Mouse (Mus musculus): ENCODE data around the gene Dpep1. TPM values are rescaled to one million over a fixed set of nuclear protein-coding genes. Genes with fewer than 3 reads are reported as not detected.

Dpep1 gene
- polyA plus RNA-seq, 1 experiment from 2014 or later, result 7.5 TPM

GRCm38 (mm10) chr8:123199864-123200263, 13.8 kb downstream of the Dpep1 start:
- no peak for ATAC-seq
- H3K4me2 ChIP-seq (ENCODE audit: low read depth, low read length), result no peak overlapping the region
- no peak overlapping the region for H3K9ac ChIP-seq (ENCODE audit: low read depth, low read length)
- H3K4me1 ChIP-seq (ENCODE audit: control insufficient read depth, insufficient read depth, low read length), result 0 out of 2 replicates have a peak, but pooled peaks cover 3% of the 10 kb centered on the region
- no peaks in the 10 kb centered on the region for H3K36me3 ChIP-seq (ENCODE audit: control insufficient read depth, insufficient read depth, low read length)
- no peaks in the 10 kb centered on the region for H3K27me3 ChIP-seq (replicated peaks; ENCODE audit: control insufficient read depth, insufficient read depth, low read length)
- no peak overlapping the region for H3K4me3 ChIP-seq (ENCODE audit: low read length)
- no peaks in the 10 kb centered on the region for H3K9me3 ChIP-seq (ENCODE audit: control insufficient read depth, low read length)
- 62% methylated on average over 14 of the region's 14 CpGs for WGBS
- H3K27ac ChIP-seq (ENCODE audit: low read length), result no peak overlapping the region

- Histone ChIP-seq H3K27ac (ENCODE audit: low read length) (no peak overlapping the region), H3K27me3 (replicated peaks; ENCODE audit: control insufficient read depth, insufficient read depth, low read length) (no peaks in the 10 kb centered on the region), H3K36me3 (ENCODE audit: control insufficient read depth, insufficient read depth, low read length) (peaks cover 13% of the 10 kb centered on the region), H3K4me2 (ENCODE audit: low read depth, low read length) (no peak overlapping the region), H3K4me1 (ENCODE audit: control insufficient read depth, insufficient read depth, low read length) (no peaks in the 10 kb centered on the region), H3K9ac (ENCODE audit: low read depth, low read length) (no peak overlapping the region), H3K9me3 (ENCODE audit: control insufficient read depth, low read length) (no peaks in the 10 kb centered on the region), H3K4me3 (ENCODE audit: low read length) (no peak overlapping the region)
- ATAC-seq, result no peak
- WGBS, result 22% methylated on average over 5 of the region's 5 CpGs
These were observed 16.2 kb downstream of the Dpep1 start for GRCm38 (mm10) chr8:123202288-123202687.

GRCm38 (mm10) chr8:123203571-123203970, 17.5 kb downstream of the Dpep1 start:
- Histone ChIP-seq H3K4me2 (ENCODE audit: low read depth, low read length) (no peak overlapping the region), H3K36me3 (ENCODE audit: control insufficient read depth, insufficient read depth, low read length) (peaks cover 15% of the 10 kb centered on the region), H3K27me3 (replicated peaks; ENCODE audit: control insufficient read depth, insufficient read depth, low read length) (no peaks in the 10 kb centered on the region), H3K27ac (ENCODE audit: low read length) (no peak overlapping the region), H3K9me3 (ENCODE audit: control insufficient read depth, low read length) (no peaks in the 10 kb centered on the region), H3K4me3 (ENCODE audit: low read length) (no peak overlapping the region), H3K4me1 (ENCODE audit: control insufficient read depth, insufficient read depth, low read length) (no peaks in the 10 kb centered on the region), H3K9ac (ENCODE audit: low read depth, low read length) (no peak overlapping the region)
- WGBS, result 79% methylated on average over 3 of the region's 3 CpGs
- no peak for ATAC-seq

GRCm38 (mm10) chr8:123211876-123212275, 25.8 kb downstream of the Dpep1 start:
- WGBS, result 31% methylated on average over 10 of the region's 10 CpGs
- no peak for ATAC-seq
- H3K9me3 ChIP-seq (ENCODE audit: control insufficient read depth, low read length), result no peaks in the 10 kb centered on the region

GRCm38 (mm10) chr8:123212321-123213117, 26.5 kb downstream of the Dpep1 start, which contains the start of the genes Chmp1a and Spata33:
Gene Chmp1a, minus strand, starts transcription at chr8:123212763.
Gene Spata33, plus strand, starts transcription at chr8:123212832.
- H3K4me1 ChIP-seq (ENCODE audit: control insufficient read depth, insufficient read depth, low read length), result peaks cover 6% of the 10 kb centered on the region; the same call in 1 of the 2 replicates
- ATAC-seq, result peak; percentile 94
- H3K9ac ChIP-seq (ENCODE audit: low read depth, low read length), result peak within 1 kb of the TSS; percentile 95
- peak within 1 kb of the TSS; percentile 59 for H3K27ac ChIP-seq (ENCODE audit: low read length)
- no peaks in the 10 kb centered on the region for H3K27me3 ChIP-seq (replicated peaks; ENCODE audit: control insufficient read depth, insufficient read depth, low read length)
- H3K4me2 ChIP-seq (ENCODE audit: low read depth, low read length), result peak within 1 kb of the TSS; percentile 88
- peaks cover 4% of the 10 kb centered on the region; the same call in 1 of the 2 replicates for H3K36me3 ChIP-seq (ENCODE audit: control insufficient read depth, insufficient read depth, low read length)
- WGBS, result under 1% methylated on average over 76 of the region's 76 CpGs
- peak within 1 kb of the TSS; percentile 95 for H3K4me3 ChIP-seq (ENCODE audit: low read length)
- no peaks in the 10 kb centered on the region for H3K9me3 ChIP-seq (ENCODE audit: control insufficient read depth, low read length)

More at GRCm38 (mm10) chr8:123211876-123212275, 25.8 kb downstream of the Dpep1 start:
- Histone ChIP-seq H3K9ac (ENCODE audit: low read depth, low read length) (peak overlapping the region; percentile 95), H3K4me3 (ENCODE audit: low read length) (peak overlapping the region; percentile 95), H3K4me2 (ENCODE audit: low read depth, low read length) (peak overlapping the region; percentile 88), H3K4me1 (ENCODE audit: control insufficient read depth, insufficient read depth, low read length) (peaks cover 6% of the 10 kb centered on the region; the same call in 1 of the 2 replicates), H3K36me3 (ENCODE audit: control insufficient read depth, insufficient read depth, low read length) (peaks cover 9% of the 10 kb centered on the region), H3K27ac (ENCODE audit: low read length) (peak overlapping the region; percentile 59; the same call in 1 of the 2 replicates), H3K27me3 (replicated peaks; ENCODE audit: control insufficient read depth, insufficient read depth, low read length) (no peaks in the 10 kb centered on the region)

- Histone ChIP-seq H3K4me1 (ENCODE audit: control insufficient read depth, insufficient read depth, low read length) (peaks cover 6% of the 10 kb centered on the region; the same call in 1 of the 2 replicates), H3K27ac (ENCODE audit: low read length) (no peak overlapping the region), H3K36me3 (ENCODE audit: control insufficient read depth, insufficient read depth, low read length) (peaks cover 4% of the 10 kb centered on the region; the same call in 1 of the 2 replicates), H3K4me2 (ENCODE audit: low read depth, low read length) (peak overlapping the region; percentile 88), H3K4me3 (ENCODE audit: low read length) (peak overlapping the region; percentile 95), H3K27me3 (replicated peaks; ENCODE audit: control insufficient read depth, insufficient read depth, low read length) (no peaks in the 10 kb centered on the region), H3K9me3 (ENCODE audit: control insufficient read depth, low read length) (no peaks in the 10 kb centered on the region), H3K9ac (ENCODE audit: low read depth, low read length) (peak overlapping the region; percentile 73)
- WGBS, result 15% methylated on average over 22 of the region's 22 CpGs
- ATAC-seq, result peak; percentile 43; the same call in 1 of the 2 replicates
These were observed 27.2 kb downstream of the Dpep1 start for GRCm38 (mm10) chr8:123213118-123213772.

GRCm38 (mm10) chr8:123215430-123215829, 29.4 kb downstream of the Dpep1 start:
- no peaks in the 10 kb centered on the region for H3K9me3 ChIP-seq (ENCODE audit: control insufficient read depth, low read length)
- no peak overlapping the region for H3K4me3 ChIP-seq (ENCODE audit: low read length)
- H3K36me3 ChIP-seq (ENCODE audit: control insufficient read depth, insufficient read depth, low read length), result no peaks in the 10 kb centered on the region
- ATAC-seq, result no peak
- no peak overlapping the region for H3K9ac ChIP-seq (ENCODE audit: low read depth, low read length)
- WGBS, result 76% methylated on average over 3 of the region's 3 CpGs
- peaks cover 6% of the 10 kb centered on the region; the same call in 1 of the 2 replicates for H3K4me1 ChIP-seq (ENCODE audit: control insufficient read depth, insufficient read depth, low read length)
- no peak overlapping the region for H3K27ac ChIP-seq (ENCODE audit: low read length)
- no peaks in the 10 kb centered on the region for H3K27me3 ChIP-seq (replicated peaks; ENCODE audit: control insufficient read depth, insufficient read depth, low read length)
- no peak overlapping the region for H3K4me2 ChIP-seq (ENCODE audit: low read depth, low read length)

GRCm38 (mm10) chr8:123220917-123221316, 34.9 kb downstream of the Dpep1 start:
- H3K4me2 ChIP-seq (ENCODE audit: low read depth, low read length), result no peak overlapping the region
- no peaks in the 10 kb centered on the region for H3K9me3 ChIP-seq (ENCODE audit: control insufficient read depth, low read length)
- 76% methylated on average over 1 of the region's 1 CpGs for WGBS
- H3K27me3 ChIP-seq (replicated peaks; ENCODE audit: control insufficient read depth, insufficient read depth, low read length), result no peaks in the 10 kb centered on the region
- peaks cover 8% of the 10 kb centered on the region; the same call in 1 of the 2 replicates for H3K4me1 ChIP-seq (ENCODE audit: control insufficient read depth, insufficient read depth, low read length)
- H3K9ac ChIP-seq (ENCODE audit: low read depth, low read length), result no peak overlapping the region
- ATAC-seq, result no peak
- H3K4me3 ChIP-seq (ENCODE audit: low read length), result no peak overlapping the region
- no peak overlapping the region for H3K27ac ChIP-seq (ENCODE audit: low read length)
- H3K36me3 ChIP-seq (ENCODE audit: control insufficient read depth, insufficient read depth, low read length), result no peaks in the 10 kb centered on the region
